Mouse (Mus musculus): ENCODE measurements around the gene Ube2o.
A peak's percentile ranks its signal among the peaks of the same experiment; 100 is the strongest.

Ube2o gene

DNA sequence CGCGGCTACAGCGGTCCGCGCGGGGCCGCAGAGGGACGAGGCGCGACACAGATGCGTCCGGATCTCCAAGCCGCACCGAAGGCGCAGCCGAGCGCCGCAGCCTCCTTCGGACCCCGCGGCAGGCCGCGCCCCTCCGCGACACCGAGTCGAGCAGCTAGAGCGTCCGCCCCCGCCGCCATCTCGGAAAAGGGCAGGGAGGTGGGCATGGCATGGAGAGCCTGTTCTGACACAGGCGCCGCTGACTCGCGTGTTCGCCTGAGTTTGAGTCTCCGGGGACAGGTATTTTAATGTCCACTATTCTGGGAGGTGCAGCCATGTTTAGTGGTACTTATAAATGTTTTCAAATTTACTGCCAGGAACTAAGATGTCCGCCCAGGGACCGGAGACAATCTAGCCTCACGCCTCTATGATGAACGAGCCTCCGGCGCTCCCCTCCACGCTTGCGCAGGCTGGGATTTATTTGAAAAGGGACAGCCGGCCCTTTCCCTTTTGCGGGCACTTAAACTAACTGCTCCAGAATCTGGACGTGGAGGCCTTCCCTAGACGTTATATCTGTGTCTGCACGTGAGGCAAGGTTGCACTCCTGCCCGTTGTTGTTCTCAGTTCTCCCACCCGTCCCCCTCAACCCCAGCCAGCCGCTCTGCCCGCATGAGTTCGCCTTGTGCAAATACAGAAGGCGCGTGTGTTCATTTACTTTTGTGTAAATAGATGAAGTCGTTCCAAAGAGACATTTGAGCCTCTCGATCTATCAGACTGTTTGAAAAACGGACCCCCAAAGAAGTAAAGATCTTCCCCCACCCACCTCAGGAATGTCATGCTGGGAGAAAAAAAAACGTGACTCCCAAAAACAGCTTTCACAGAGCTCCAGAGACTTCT lies 90.8 kb downstream of the Ube2o start:
- Histone ChIP-seq H3K27me3 (ENCODE audit: insufficient read depth, low read length) (no peaks in the 10 kb centered on the region), H3K9me3 (ENCODE audit: low read length) (no peaks in the 10 kb centered on the region), H3K4me3 (replicated peaks; ENCODE audit: low read length) (peak overlapping the region; percentile 99), H3K36me3 (ENCODE audit: insufficient read depth, low read length) (peaks cover 27% of the 10 kb centered on the region), H3K4me1 (replicated peaks; ENCODE audit: low read depth, low read length) (peaks cover 69% of the 10 kb centered on the region)
- no peak for TF ChIP-seq POU5F1 (IDR thresholded peaks at IDR 0.05; ENCODE audit: borderline replicate concordance, low read length)
- no peak for TF ChIP-seq NANOG (IDR thresholded peaks at IDR 0.05; ENCODE audit: borderline replicate concordance, low read length)

DNA sequence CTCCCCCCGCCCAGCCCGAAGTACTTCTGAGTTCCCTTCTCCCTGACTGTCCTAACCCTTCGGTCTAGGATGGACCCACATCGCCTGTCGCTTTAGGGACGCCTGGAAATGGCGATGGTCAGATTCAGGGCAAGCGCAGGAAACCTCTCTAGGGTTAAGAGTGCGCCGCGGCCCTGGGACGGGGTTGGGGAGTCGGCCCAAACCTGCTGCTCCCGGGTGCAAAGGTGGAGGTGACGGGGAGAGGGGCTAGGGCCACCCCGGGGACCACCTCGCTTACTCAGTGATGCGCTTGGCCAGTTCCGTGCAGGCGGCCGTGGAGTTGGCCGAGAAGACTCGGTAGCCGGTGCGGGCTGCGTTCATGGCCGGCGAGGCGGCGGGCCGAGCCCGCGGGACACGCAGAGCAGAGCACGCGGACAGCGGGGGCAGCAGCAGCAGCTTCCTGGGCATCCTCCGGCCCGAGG lies 91.4 kb downstream of the Ube2o start:
- Histone ChIP-seq H3K4me1 (replicated peaks; ENCODE audit: low read depth, low read length) (peaks cover 68% of the 10 kb centered on the region), H3K27me3 (ENCODE audit: insufficient read depth, low read length) (no peaks in the 10 kb centered on the region), H3K4me3 (replicated peaks; ENCODE audit: low read length) (peak overlapping the region; percentile 99), H3K36me3 (ENCODE audit: insufficient read depth, low read length) (peaks cover 34% of the 10 kb centered on the region), H3K9me3 (ENCODE audit: low read length) (no peaks in the 10 kb centered on the region)
- TF ChIP-seq CTCF (conservative IDR thresholded peaks at IDR 0.05; ENCODE audit: low read length) (no peak), NANOG (IDR thresholded peaks at IDR 0.05; ENCODE audit: borderline replicate concordance, low read length) (no peak), POU5F1 (IDR thresholded peaks at IDR 0.05; ENCODE audit: borderline replicate concordance, low read length) (no peak)

DNA sequence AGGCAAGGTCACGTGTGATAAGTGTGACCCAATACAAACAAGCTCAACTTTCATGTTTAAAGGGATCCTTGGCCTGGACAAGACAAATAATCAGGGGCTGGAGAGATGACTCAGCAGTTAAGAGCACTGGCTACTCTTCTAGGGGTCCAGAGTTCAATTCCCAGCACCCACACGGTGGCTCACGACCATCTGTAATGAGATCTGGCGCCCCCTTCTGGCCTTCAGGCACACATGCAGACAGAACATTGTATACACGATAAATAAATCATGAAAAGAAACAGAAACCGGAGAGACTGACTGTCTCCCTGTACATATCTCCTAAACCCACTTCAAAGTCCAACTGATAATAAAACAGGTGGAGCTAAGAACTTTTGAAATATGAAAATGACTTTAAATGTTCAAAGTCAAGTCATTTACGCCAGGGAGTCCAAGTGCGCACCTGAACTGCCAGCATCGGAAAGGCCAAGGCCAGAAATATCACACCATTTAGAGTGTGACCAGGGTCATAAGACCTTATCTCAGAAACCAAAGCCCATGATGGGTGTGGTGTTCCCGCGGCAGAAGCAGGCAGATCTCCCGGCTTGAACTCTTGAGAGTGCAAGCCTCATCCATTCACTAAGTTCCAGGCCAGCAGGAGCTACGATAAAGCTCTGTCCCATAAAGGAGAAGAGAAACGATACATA lies 92.4 kb downstream of the Ube2o start:
- no peak for TF ChIP-seq POU5F1 (IDR thresholded peaks at IDR 0.05; ENCODE audit: borderline replicate concordance, low read length)
- TF ChIP-seq CTCF (conservative IDR thresholded peaks at IDR 0.05; ENCODE audit: low read length): peak; percentile 87
- H3K36me3 ChIP-seq (ENCODE audit: insufficient read depth, low read length): peaks cover 42% of the 10 kb centered on the region
- H3K4me3 ChIP-seq (replicated peaks; ENCODE audit: low read length): peak overlapping the region; percentile 99
- H3K27me3 ChIP-seq (ENCODE audit: insufficient read depth, low read length): no peaks in the 10 kb centered on the region
- H3K4me1 ChIP-seq (replicated peaks; ENCODE audit: low read depth, low read length): peaks cover 67% of the 10 kb centered on the region
- H3K9me3 ChIP-seq (ENCODE audit: low read length): no peaks in the 10 kb centered on the region

DNA sequence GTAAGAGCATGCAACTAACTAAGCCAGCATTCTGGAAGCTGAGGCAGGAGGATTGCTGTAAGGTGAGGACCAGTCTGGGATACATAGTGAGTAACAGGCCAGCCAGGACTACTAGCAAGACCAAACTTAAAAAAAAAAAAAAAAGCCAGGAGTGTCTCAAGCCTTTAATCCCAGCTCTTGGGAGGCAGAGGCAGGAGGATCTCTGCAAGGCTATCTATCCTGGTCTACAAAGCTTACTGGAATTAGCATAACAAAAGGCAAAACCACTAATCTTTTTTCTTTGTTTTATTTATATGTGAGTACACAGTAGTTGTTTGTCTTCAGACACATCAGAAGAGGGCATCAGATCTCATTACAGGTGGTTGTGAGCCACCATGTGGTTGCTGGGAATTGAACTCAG lies 93.0 kb downstream of the Ube2o start:
- Histone ChIP-seq H3K36me3 (ENCODE audit: insufficient read depth, low read length) (peaks cover 48% of the 10 kb centered on the region), H3K4me1 (replicated peaks; ENCODE audit: low read depth, low read length) (peaks cover 66% of the 10 kb centered on the region)
- no peak for TF ChIP-seq NANOG (IDR thresholded peaks at IDR 0.05; ENCODE audit: borderline replicate concordance, low read length)
- peak; percentile 48; the same call in 1 of the 2 replicates for TF ChIP-seq POU5F1 (IDR thresholded peaks at IDR 0.05; ENCODE audit: borderline replicate concordance, low read length)

More for the DNA sequence above, 93.0 kb downstream of the Ube2o start:
- H3K9me3 ChIP-seq (ENCODE audit: low read length): no peaks in the 10 kb centered on the region
- H3K27me3 ChIP-seq (ENCODE audit: insufficient read depth, low read length): no peaks in the 10 kb centered on the region
- H3K4me3 ChIP-seq (replicated peaks; ENCODE audit: low read length): no peak overlapping the region

Data from E14TG2a.4 (cell line).